ENCODE assay signal across 16 mouse cellular contexts in genomic region chr7:49255053-49255452, GRCm38 (mm10).
DNase-seq lines count a peak whose midpoint lies in the region; ATAC-seq and TF ChIP-seq lines count a peak whose summit lies in the region.
"Had no signal": no experiment of that assay in that cellular context is flagged by ENCODE, and none has a peak within 500 bp of the region (broad histone marks: within the 10 kb centered on the region; RNA-seq: fewer than 3 reads in every experiment).

No protein-coding gene starts in this region.

- H3K4me3 ChIP-seq in kidney, adult 2 months (ENCODE audit: insufficient read depth, low read depth, low read length) = no peak overlapping the region
- H3K4me3 ChIP-seq in midbrain, postnatal 0 days (ENCODE audit: low read depth, low read length) = no peak overlapping the region
- H3K4me3 ChIP-seq in midbrain, embryonic 10.5 days = no peak overlapping the region
- no peak overlapping the region for H3K4me3 ChIP-seq in MEL (ENCODE audit: control insufficient read depth in 1 of 2, insufficient read depth in 1 of 2, low read depth in 2 of 2, low read length in 2 of 2)
- H3K4me3 ChIP-seq: erythroblast, embryonic 14.5 days; limb, embryonic 12.5 days; myocyte had no signal

- no peak overlapping the region for H3K27ac ChIP-seq in kidney, adult 2 months (ENCODE audit: insufficient read depth, low read depth, low read length)
- no peak overlapping the region for H3K27ac ChIP-seq in midbrain, postnatal 0 days (ENCODE audit: low read depth, low read length)
- H3K27ac ChIP-seq in midbrain, embryonic 10.5 days (replicated peaks) = no peak overlapping the region
- H3K27ac ChIP-seq in MEL (ENCODE audit: control insufficient read depth, low read depth, low read length) = no peak overlapping the region
- H3K27ac ChIP-seq: limb, embryonic 12.5 days had no signal

- peak; percentile 42 for TF ChIP-seq RAD21 in MEL (IDR thresholded peaks at IDR 0.05; ENCODE audit: low read depth, low read length)

- H3K9me3 ChIP-seq in midbrain, postnatal 0 days (ENCODE audit: low read length) = no peaks in the 10 kb centered on the region
- H3K9me3 ChIP-seq in midbrain, embryonic 10.5 days (replicated peaks) = no peaks in the 10 kb centered on the region
- H3K9me3 ChIP-seq in MEL (replicated peaks; ENCODE audit: insufficient read depth, low read length) = no peaks in the 10 kb centered on the region
- H3K9me3 ChIP-seq: limb, embryonic 12.5 days had no signal

- H3K27me3 ChIP-seq in kidney, adult 2 months (replicated peaks; ENCODE audit: control insufficient read depth, insufficient read depth, low read length) = no peaks in the 10 kb centered on the region
- no peaks in the 10 kb centered on the region; the same call in 1 of the 2 replicates for H3K27me3 ChIP-seq in midbrain, postnatal 0 days (ENCODE audit: insufficient read depth, low read length)
- H3K27me3 ChIP-seq in midbrain, embryonic 10.5 days (ENCODE audit: low read depth, poor library complexity, severe bottlenecking) = 0 out of 2 replicates have a peak, but pooled peaks cover under 1% of the 10 kb centered on the region
- H3K27me3 ChIP-seq in MEL (ENCODE audit: control insufficient read depth in 1 of 2, insufficient read depth in 2 of 2, low read length in 2 of 2) = no peaks in the 10 kb centered on the region

- no peaks in the 10 kb centered on the region; the same call in 1 of the 2 replicates for H3K79me2 ChIP-seq in MEL (ENCODE audit: control insufficient read depth, insufficient read depth, low read length, poor library complexity)

- H3K4me2 ChIP-seq in midbrain, postnatal 0 days (ENCODE audit: low read depth, low read length, poor library complexity, severe bottlenecking) = no peak overlapping the region
- H3K4me2 ChIP-seq: limb, embryonic 12.5 days; midbrain, embryonic 11.5 days had no signal

- no peaks in the 10 kb centered on the region for H3K4me1 ChIP-seq in kidney, adult 2 months (ENCODE audit: control insufficient read depth, insufficient read depth, low read length)
- H3K4me1 ChIP-seq in midbrain, postnatal 0 days (ENCODE audit: insufficient read depth, low read length) = peaks cover 6% of the 10 kb centered on the region; the same call in 1 of the 2 replicates
- peaks cover 10% of the 10 kb centered on the region for H3K4me1 ChIP-seq in midbrain, embryonic 10.5 days
- peaks cover 18 to 40% of the 10 kb centered on the region in 2 experiments for H3K4me1 ChIP-seq in MEL (ENCODE audit: control insufficient read depth in 1 of 2, insufficient read depth in 2 of 2, low read length in 2 of 2)

- TF ChIP-seq CTCF in kidney, adult 2 months (conservative IDR thresholded peaks at IDR 0.05; ENCODE audit: insufficient read depth, insufficient read length, low read depth, low read length) = peak; percentile 27; the same call in 1 of the 2 replicates
- TF ChIP-seq CTCF in midbrain, postnatal 0 days (IDR thresholded peaks at IDR 0.05) = peak; percentile 58
- peak; percentile 42 to 66 (median 61); a peak in 5 of 6 replicates for TF ChIP-seq CTCF in MEL (IDR thresholded peaks at IDR 0.05 in 2 of 3, conservative IDR thresholded peaks at IDR 0.05 in 1 of 3; ENCODE audit: control insufficient read depth in 1 of 3, insufficient read depth in 1 of 3, low read depth in 2 of 3, low read length in 3 of 3, poor library complexity in 1 of 3, severe bottlenecking in 1 of 3)

- WGBS in kidney, adult 2 months = 99% methylated on average over 5 of the region's 5 CpGs
- 95% methylated on average over 5 of the region's 5 CpGs for WGBS in midbrain, postnatal 0 days
- 89% methylated on average over 5 of the region's 5 CpGs for WGBS in midbrain, embryonic 10.5 days

- no peak for TF ChIP-seq POLR2A in kidney, adult 2 months (IDR thresholded peaks at IDR 0.05; ENCODE audit: low read depth, low read length)
- no peak for TF ChIP-seq POLR2A in MEL (IDR thresholded peaks at IDR 0.05; ENCODE audit: control insufficient read depth in 1 of 2, insufficient read depth in 1 of 2, low read depth in 1 of 2, low read length in 2 of 2, poor library complexity in 1 of 2)

- ATAC-seq in midbrain, postnatal 0 days (ENCODE audit: low FRiP score) = no peak
- 0 out of 2 replicates have a peak, but pooled peaks have one; percentile 25 for ATAC-seq in megakaryocyte progenitor cell, adult 5-6 weeks (replicated peaks; ENCODE audit: poor library complexity)

- H3K9ac ChIP-seq in midbrain, postnatal 0 days (replicated peaks; ENCODE audit: low read length, poor library complexity, severe bottlenecking) = no peak overlapping the region
- no peak overlapping the region for H3K9ac ChIP-seq in MEL (ENCODE audit: control insufficient read depth, low read depth, low read length, poor library complexity, severe bottlenecking)
- H3K9ac ChIP-seq: limb, embryonic 12.5 days had no signal

- no peak for DNase-seq in kidney, adult 2 months
- no peak for DNase-seq in kidney, postnatal 14 days
- no peak for DNase-seq in midbrain, postnatal 0 days (ENCODE audit: low spot score)
- DNase-seq in midbrain, embryonic 10.5 days (ENCODE audit: low spot score) = no peak
- peak; percentile 53 for DNase-seq in MEL (ENCODE audit: low read depth, low spot score)
- DNase-seq in adrenal gland, postnatal 25 days = no peak
- DNase-seq: heart, adult 11 months; heart, postnatal 36 days; kidney, postnatal 10 days; right cerebral cortex, postnatal 25 days had no signal

- TF ChIP-seq EP300 in MEL (IDR thresholded peaks at IDR 0.05; ENCODE audit: low read depth in 1 of 2, low read length in 2 of 2) = no peak

- no peaks in the 10 kb centered on the region for H3K36me3 ChIP-seq in kidney, adult 2 months (ENCODE audit: control insufficient read depth, insufficient read depth, low read length)
- no peaks in the 10 kb centered on the region for H3K36me3 ChIP-seq in midbrain, postnatal 0 days (ENCODE audit: insufficient read depth, low read length)
- no peaks in the 10 kb centered on the region for H3K36me3 ChIP-seq in midbrain, embryonic 10.5 days
- peaks cover 0 to 34% of the 10 kb centered on the region in 2 experiments; a peak in 2 of 4 replicates for H3K36me3 ChIP-seq in MEL (ENCODE audit: control insufficient read depth in 1 of 2, insufficient read depth in 2 of 2, low read length in 2 of 2)
- H3K36me3 ChIP-seq: G1E; limb, embryonic 12.5 days had no signal

TF ChIP-seq in MEL, 35 proteins besides CTCF, POLR2A, EP300 and RAD21:
- TF ChIP-seq MYC (IDR thresholded peaks at IDR 0.05; ENCODE audit: low read depth, low read length) = 0 out of 2 replicates have a peak, but pooled peaks have one; percentile 48
- TF ChIP-seq POLR2AphosphoS5 (IDR thresholded peaks at IDR 0.05; ENCODE audit: borderline replicate concordance, low read depth, low read length) = no peak
- TF ChIP-seq TBP (IDR thresholded peaks at IDR 0.05; ENCODE audit: low read depth, low read length) = no peak
- no peak for TF ChIP-seq MEF2A (IDR thresholded peaks at IDR 0.05; ENCODE audit: extremely low read depth, insufficient replicate concordance, low read depth, low read length, poor library complexity, severe bottlenecking)
- TF ChIP-seq SMC3 (IDR thresholded peaks at IDR 0.05; ENCODE audit: low read depth, low read length) = peak; percentile 70
- TF ChIP-seq MAFK (IDR thresholded peaks at IDR 0.05; ENCODE audit: borderline replicate concordance, low read depth, low read length) = no peak
- no peak for TF ChIP-seq CHD2 (IDR thresholded peaks at IDR 0.05; ENCODE audit: low read length)
- no peak for TF ChIP-seq MYB (IDR thresholded peaks at IDR 0.05; ENCODE audit: low read depth, low read length)
- TF ChIP-seq CHD1 (IDR thresholded peaks at IDR 0.05; ENCODE audit: low read depth, low read length) = no peak
- no peak for TF ChIP-seq MAX (IDR thresholded peaks at IDR 0.05; ENCODE audit: low read length)
- TF ChIP-seq JUND (IDR thresholded peaks at IDR 0.05; ENCODE audit: low read depth, low read length) = no peak
- TF ChIP-seq RCOR1 (IDR thresholded peaks at IDR 0.05; ENCODE audit: low read depth, low read length) = no peak; the same call in 1 of the 2 replicates
- TF ChIP-seq ZC3H11A (IDR thresholded peaks at IDR 0.05; ENCODE audit: low read depth, low read length) = peak; percentile 32
- no peak for TF ChIP-seq SIN3A (IDR thresholded peaks at IDR 0.05; ENCODE audit: low read length)
